Mouse (Mus musculus): ENCODE results near the gene Mtrr.

Mtrr gene

GRCm38 (mm10) chr13:68581747-68582516 is at the start of gene Mtrr, which contains the start of gene Fastkd3:
Mtrr (minus strand) TSS chr13:68582149.
Fastkd3 (plus strand) TSS chr13:68582234.
- ChIA-PET CTCF (no interaction called here), POLR2A (interaction anchor here in 3 of 4 experiments (0.6 to 3.5 kb wide), 20 partner anchors 9 to 1098 kb away, joined by 3 to 74 read pairs (median 5); partner anchors contain the start of genes 1700001L19Rik (in 2 of the 3), Srd5a1 (in 2 of the 3) and Zfp874b (in 1 of the 3))

GRCm38 (mm10) chr13:68627041-68627440 is 45.1 kb upstream of the Mtrr start:
- ChIA-PET CTCF (no interaction called here), POLR2A (no interaction called here)

GRCm38 (mm10) chr13:68622792-68623191 is 40.8 kb upstream of the Mtrr start:
- ChIA-PET CTCF (interaction anchor here in 3 of 4 experiments (0.5 to 1.3 kb wide), 4 partner anchors 9 to 839 kb away, joined by 3 to 4 read pairs (median 3); no protein-coding TSS in a partner anchor), POLR2A (interaction anchor here in 1 of 4 experiments (0.9 kb wide), 2 partner anchors 15 to 36 kb away, joined by 3 to 5 read pairs; no protein-coding TSS in a partner anchor)

GRCm38 (mm10) chr13:68607652-68608405 is 25.9 kb upstream of the Mtrr start:
- ChIA-PET CTCF (interaction anchor here (0.6 to 1.3 kb wide), 4 partner anchors 9 to 1048 kb away, joined by 3 to 8 read pairs (median 4); no protein-coding TSS in a partner anchor), POLR2A (interaction anchor here in 1 of 4 experiments (1.4 to 1.5 kb wide), 3 partner anchors 13 to 21 kb away, joined by 5 read pairs; no protein-coding TSS in a partner anchor)

GRCm38 (mm10) chr13:68605689-68606126 is 23.8 kb upstream of the Mtrr start:
- ChIA-PET CTCF (interaction anchor here in 1 of 4 experiments (0.9 kb wide), 1 partner anchor 12 kb away, joined by 7 read pairs; no protein-coding TSS in a partner anchor), POLR2A (interaction anchor here in 2 of 4 experiments (1.3 to 1.4 kb wide), 2 partner anchors 20 to 27 kb away, joined by 3 read pairs; no protein-coding TSS in a partner anchor)

- CTCF ChIA-PET, result interaction anchor here in 1 of 4 experiments (0.7 kb wide), 1 partner anchor 857 kb away, joined by 3 read pairs; no protein-coding TSS in a partner anchor
These were observed 21.1 kb upstream of the Mtrr start for GRCm38 (mm10) chr13:68603085-68603484.

GRCm38 (mm10) chr13:68601184-68601583 is 19.2 kb upstream of the Mtrr start:
- POLR2A ChIA-PET, result no interaction called here
- CTCF ChIA-PET, result interaction anchor here in 2 of 4 experiments (0.5 to 1.0 kb wide), 3 partner anchors 19 to 398 kb away, joined by 3 to 4 read pairs (median 3); partner anchors contain the start of gene Adcy2 (in 1 of the 2)

More at GRCm38 (mm10) chr13:68603085-68603484, 21.1 kb upstream of the Mtrr start:
- POLR2A ChIA-PET, result interaction anchor here in 1 of 4 experiments (1.4 kb wide), 1 partner anchor 21 kb away, joined by 3 read pairs; the partner anchor contains the start of genes Fastkd3 and Mtrr

GRCm38 (mm10) chr13:68598953-68599352 is 17.0 kb upstream of the Mtrr start:
- CTCF ChIA-PET, result interaction anchor here (0.6 to 1.4 kb wide), 9 partner anchors 9 to 863 kb away, joined by 3 to 6 read pairs (median 3); partner anchors contain the start of gene Adcy2 (in 1 of the 4)
- POLR2A ChIA-PET, result interaction anchor here in 2 of 4 experiments (1.0 to 7.4 kb wide), 4 partner anchors 13 to 24 kb away, joined by 3 to 41 read pairs (median 10); partner anchors contain the start of genes Fastkd3 (in 2 of the 2) and Mtrr (in 1 of the 2)

GRCm38 (mm10) chr13:68597667-68598066 is 15.7 kb upstream of the Mtrr start:
- CTCF ChIA-PET, result interaction anchor here (0.5 to 1.0 kb wide), 7 partner anchors 32 to 1205 kb away, joined by 3 to 11 read pairs (median 3); no protein-coding TSS in a partner anchor
- POLR2A ChIA-PET, result interaction anchor here in 2 of 4 experiments (0.9 to 7.4 kb wide), 7 partner anchors 12 to 1014 kb away, joined by 3 to 41 read pairs (median 5); partner anchors contain the start of genes Fastkd3 (in 2 of the 2), Mtrr (in 2 of the 2) and Srd5a1 (in 1 of the 2)

GRCm38 (mm10) chr13:68597199-68597598 is 15.2 kb upstream of the Mtrr start, which contains the start of gene 1700001L19Rik:
1700001L19Rik (plus strand) TSS chr13:68597421.
- ChIA-PET CTCF (interaction anchor here (0.5 to 1.0 kb wide), 8 partner anchors 12 to 1206 kb away, joined by 3 to 11 read pairs (median 3); no protein-coding TSS in a partner anchor), POLR2A (interaction anchor here in 2 of 4 experiments (0.9 to 7.4 kb wide), 7 partner anchors 11 to 1014 kb away, joined by 3 to 41 read pairs (median 5); partner anchors contain the start of genes Fastkd3 (in 2 of the 2), Mtrr (in 2 of the 2) and Srd5a1 (in 1 of the 2))

GRCm38 (mm10) chr13:68593797-68594196 is 11.8 kb upstream of the Mtrr start:
- ChIA-PET CTCF (interaction anchor here (0.6 to 1.6 kb wide), 8 partner anchors 12 to 866 kb away, joined by 3 to 11 read pairs (median 4); partner anchors contain the start of gene Adcy2 (in 1 of the 4)), POLR2A (interaction anchor here in 3 of 4 experiments (0.5 to 7.4 kb wide), 10 partner anchors 8 to 1615 kb away, joined by 3 to 41 read pairs (median 4); no protein-coding TSS in a partner anchor)

- CTCF ChIA-PET, result no interaction called here
- POLR2A ChIA-PET, result interaction anchor here in 2 of 4 experiments (0.6 to 5.1 kb wide), 2 partner anchors 8 to 944 kb away, joined by 3 to 41 read pairs; partner anchors contain the start of gene 1700001L19Rik (in 1 of the 2)
These were observed 6.4 kb upstream of the Mtrr start for GRCm38 (mm10) chr13:68588352-68588751.

GRCm38 (mm10) chr13:68585441-68585840 is 3.5 kb upstream of the Mtrr start:
- ChIA-PET CTCF (interaction anchor here in 2 of 4 experiments (0.6 to 1.3 kb wide), 3 partner anchors 11 to 908 kb away, joined by 3 to 4 read pairs (median 3); no protein-coding TSS in a partner anchor), POLR2A (interaction anchor here in 2 of 4 experiments (0.9 to 5.1 kb wide), 6 partner anchors 10 to 20 kb away, joined by 3 to 41 read pairs (median 13); partner anchors contain the start of gene 1700001L19Rik (in 1 of the 2))

GRCm38 (mm10) chr13:68583961-68584360 is 2.0 kb upstream of the Mtrr start:
- POLR2A ChIA-PET, result interaction anchor here in 2 of 4 experiments (0.8 to 5.1 kb wide), 7 partner anchors 8 to 15 kb away, joined by 3 to 41 read pairs (median 12); partner anchors contain the start of gene 1700001L19Rik (in 2 of the 2)
- CTCF ChIA-PET, result no interaction called here

- CTCF ChIA-PET, result no interaction called here
- POLR2A ChIA-PET, result interaction anchor here in 3 of 4 experiments (0.6 to 3.5 kb wide), 19 partner anchors 9 to 1099 kb away, joined by 3 to 74 read pairs (median 5); partner anchors contain the start of genes 1700001L19Rik (in 2 of the 3), Srd5a1 (in 1 of the 3) and Zfp874b (in 1 of the 3)
These were observed 500 bp upstream of the Mtrr start for GRCm38 (mm10) chr13:68582517-68582780.

- POLR2A ChIA-PET, result interaction anchor here in 3 of 4 experiments (0.9 to 3.5 kb wide), 16 partner anchors 8 to 1097 kb away, joined by 3 to 74 read pairs (median 6); partner anchors contain the start of genes 1700001L19Rik (in 2 of the 3), Srd5a1 (in 2 of the 3) and Zfp874b (in 1 of the 3)
- CTCF ChIA-PET, result interaction anchor here in 2 of 4 experiments (0.7 to 0.8 kb wide), 3 partner anchors 10 to 1005 kb away, joined by 3 to 5 read pairs (median 3); no protein-coding TSS in a partner anchor
These were observed 736 bp downstream of the Mtrr start for GRCm38 (mm10) chr13:68581086-68581740.

Measured in embryonic stem cell, embryonic (primary cell).